Mouse (Mus musculus): Measurements from ENCODE around the gene Mesd.

Gene Mesd

GRCm38 (mm10) chr7:83913405-83913932, 29.2 kb downstream of the Mesd start:
- DNase-seq, result no peak

GRCm38 (mm10) chr7:83913995-83914394, 29.7 kb downstream of the Mesd start:
- no peak for DNase-seq

- DNase-seq, result peak; percentile 84
Measured at GRCm38 (mm10) chr7:83914566-83914965, 30.3 kb downstream of the Mesd start.

- DNase-seq, result no peak
Measured at GRCm38 (mm10) chr7:83920241-83920640, 36.0 kb downstream of the Mesd start.

DNA sequence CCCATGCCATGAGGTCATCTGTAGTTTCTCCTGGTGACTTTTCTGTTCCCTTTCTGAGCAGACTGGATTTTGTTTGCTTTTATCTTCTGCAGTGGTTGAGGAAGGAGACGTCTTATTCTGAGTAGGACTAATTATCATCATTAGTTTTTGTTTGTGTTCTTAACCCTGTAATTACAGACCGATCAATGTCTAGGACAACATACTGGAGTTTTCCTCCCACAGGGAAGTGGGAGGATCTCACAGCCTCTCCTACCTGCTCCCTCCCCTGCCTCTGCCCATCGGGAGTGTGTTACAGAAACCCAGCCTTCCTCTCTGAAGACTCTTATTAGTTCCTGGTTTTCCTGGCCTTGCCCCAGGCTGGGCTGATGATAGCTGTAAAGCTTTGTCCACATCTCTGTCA, 37.4 kb downstream of the Mesd start:
- no peak for DNase-seq

DNA sequence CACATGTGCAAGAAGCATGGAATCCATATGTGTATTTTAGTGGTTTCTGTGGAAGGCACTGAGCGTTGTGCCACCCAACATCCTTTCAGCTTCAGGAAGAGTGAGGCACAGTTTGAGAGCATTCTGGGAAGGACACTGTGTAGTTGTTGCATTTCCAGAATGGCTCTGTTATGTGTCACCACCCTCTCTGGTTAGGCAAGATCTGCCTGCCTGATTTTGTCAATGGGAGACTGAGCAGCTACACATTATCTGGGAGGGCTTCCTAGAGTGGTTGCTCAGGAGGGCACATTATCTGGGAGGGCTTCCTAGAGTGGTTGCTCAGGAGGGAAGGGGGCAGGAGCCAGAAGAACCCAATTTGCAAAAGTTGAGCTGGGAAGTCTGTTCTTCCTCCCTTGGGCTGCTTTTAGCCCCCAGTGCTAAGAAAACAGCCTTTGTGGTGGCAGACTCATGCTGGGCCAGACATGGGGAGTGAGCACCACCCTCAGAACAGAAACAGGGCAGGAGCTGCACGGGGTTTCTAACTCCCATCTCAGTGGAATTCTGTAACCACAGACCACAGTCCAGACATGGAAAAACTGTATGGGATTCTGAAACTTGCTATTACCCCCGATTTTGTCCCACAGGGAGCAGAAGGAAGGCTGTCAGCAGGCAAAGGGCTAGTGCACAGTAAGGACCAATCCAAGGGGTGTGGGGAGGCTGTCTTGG, 54.9 kb downstream of the Mesd start:
- no peak for DNase-seq

- DNase-seq, result no peak
Measured at GRCm38 (mm10) chr7:83940136-83940535, 55.9 kb downstream of the Mesd start.

GRCm38 (mm10) chr7:83941701-83942101, 57.4 kb downstream of the Mesd start:
- no peak for DNase-seq

GRCm38 (mm10) chr7:83948743-83949142, 64.5 kb downstream of the Mesd start:
- DNase-seq, result no peak

GRCm38 (mm10) chr7:83949662-83950061, 65.4 kb downstream of the Mesd start:
- no peak for DNase-seq
